Mouse (Mus musculus) hindbrain, embryonic 10.5 days (tissue): ENCODE results near the gene Krtap19-2. TPM values are rescaled to one million over a fixed set of nuclear protein-coding genes. Genes with fewer than 3 reads are reported as not detected.

Experiments used
- polyA plus RNA-seq: library from polyadenylated mRNA; unstranded; fragments of >200 nt; fragmentation: Nextera tagmentation; extraction: Ambion mirVana; gene quantifications from 2 replicates; pipeline ENCODE4 v1.2.1, GENCODE M21; 2016

Gene Krtap19-2
- polyA plus RNA-seq, 1 experiment from 2014 or later: not detected

Other genes with a start within 250 kb of the Krtap19-2 start
- gene 2310079G19Rik, start 246.6 kb downstream of the Krtap19-2 start, polyA plus RNA-seq: not detected in 2 replicates
- not detected in 2 replicates for gene Krtap26-1, start 226.5 kb downstream of the Krtap19-2 start, polyA plus RNA-seq
- gene Krtap27-1, start 202.6 kb downstream of the Krtap19-2 start, polyA plus RNA-seq: not detected in 2 replicates
- not detected in 2 replicates for gene 2310061N02Rik, start 166.3 kb downstream of the Krtap19-2 start, polyA plus RNA-seq
- not detected in 2 replicates for gene Krtap13-1, start 145.4 kb downstream of the Krtap19-2 start, polyA plus RNA-seq
- not detected in 2 replicates for gene Krtap13, start 122.6 kb downstream of the Krtap19-2 start, polyA plus RNA-seq
- gene 2310034C09Rik, start 115.4 kb downstream of the Krtap19-2 start, polyA plus RNA-seq: not detected in 2 replicates
- not detected in 2 replicates for gene 2310057N15Rik, start 100.1 kb downstream of the Krtap19-2 start, polyA plus RNA-seq
- not detected in 2 replicates for gene Gm5965, start 96.4 kb downstream of the Krtap19-2 start, polyA plus RNA-seq
- not detected in 2 replicates for gene Gm20741, start 62.0 kb downstream of the Krtap19-2 start, polyA plus RNA-seq
- gene Krtap15, start 54.1 kb downstream of the Krtap19-2 start, polyA plus RNA-seq: not detected in 2 replicates
- not detected in 2 replicates for gene Krtap14, start 48.1 kb downstream of the Krtap19-2 start, polyA plus RNA-seq
- not detected in 2 replicates for gene Krtap19-1, start 4.9 kb downstream of the Krtap19-2 start, polyA plus RNA-seq
- gene Krtap19-3, start 3.8 kb upstream of the Krtap19-2 start, polyA plus RNA-seq: not detected in 2 replicates
- gene Krtap19-4, start 10.8 kb upstream of the Krtap19-2 start, polyA plus RNA-seq: not detected in 2 replicates
- not detected in 2 replicates for gene Krtap19-5, start 22.2 kb upstream of the Krtap19-2 start, polyA plus RNA-seq
- gene Krtap19-9b, start 58.0 kb upstream of the Krtap19-2 start, polyA plus RNA-seq: not detected in 2 replicates
- not detected in 2 replicates for gene Krtap16-3, start 88.6 kb upstream of the Krtap19-2 start, polyA plus RNA-seq
- not detected in 2 replicates for gene Krtap22-2, start 136.5 kb upstream of the Krtap19-2 start, polyA plus RNA-seq
- gene Gm10229, start 141.0 kb upstream of the Krtap19-2 start, polyA plus RNA-seq: not detected in 2 replicates
- not detected in 2 replicates for gene Krtap6-1, start 157.4 kb upstream of the Krtap19-2 start, polyA plus RNA-seq
- gene Gm10228, start 167.2 kb upstream of the Krtap19-2 start, polyA plus RNA-seq: not detected in 2 replicates
- not detected in 2 replicates for gene Krtap6-5, start 173.6 kb upstream of the Krtap19-2 start, polyA plus RNA-seq
- gene 1110025L11Rik, start 189.7 kb upstream of the Krtap19-2 start, polyA plus RNA-seq: not detected in 2 replicates
- not detected in 2 replicates for gene Krtap6-3, start 209.7 kb upstream of the Krtap19-2 start, polyA plus RNA-seq